Mouse (Mus musculus) liver, adult 2 months (tissue): ENCODE measurements around the gene Gna11. TPM values are rescaled to one million over a fixed set of nuclear protein-coding genes. Genes with fewer than 3 reads are reported as not detected.
A peak's percentile ranks its signal among the peaks of the same experiment; 100 is the strongest.

Source experiments
- DNase-seq: peaks from one replicate; pipeline ENCODE4 v3.0.0-alpha.2; 2011; ENCODE audit warnings: low read depth, low spot score; ENCODE audit errors: extremely low read depth
- H3K27ac ChIP-seq: fragments of 200-500 bp; replicated peaks from 2 replicates; pipeline ENCODE4 v1.5.1; 2012; ENCODE audit warnings: low read depth, mild to moderate bottlenecking, control low read depth, inconsistent platforms, low read length; ENCODE audit not compliant: insufficient read depth
- H3K27me3 ChIP-seq: fragments of 200-500 bp; 2 replicates; pipeline ENCODE4 v1.6.1; 2012; ENCODE audit warnings: mild to moderate bottlenecking, moderate library complexity, low read length, inconsistent platforms; ENCODE audit not compliant: control insufficient read depth, insufficient read depth
- H3K36me3 ChIP-seq: fragments of 200-500 bp; 2 replicates; pipeline ENCODE4 v1.6.1; 2012; ENCODE audit warnings: low read length, inconsistent platforms; ENCODE audit not compliant: control insufficient read depth, insufficient read depth
- H3K4me1 ChIP-seq: fragments of 200-500 bp; 2 replicates; pipeline ENCODE4 v1.6.1; 2011; ENCODE audit warnings: low read length; ENCODE audit not compliant: control insufficient read depth, insufficient read depth
- H3K4me3 ChIP-seq: fragments of 200-500 bp; 2 replicates; pipeline ENCODE4 v1.5.1; 2011; ENCODE audit warnings: low read depth, mild to moderate bottlenecking, control low read depth, low read length, moderate library complexity; ENCODE audit not compliant: insufficient read depth
- H3K79me2 ChIP-seq: fragments of 200-500 bp; 2 replicates; pipeline ENCODE4 v1.6.1; 2012; ENCODE audit warnings: inconsistent platforms, mild to moderate bottlenecking, low read length, moderate library complexity; ENCODE audit not compliant: control insufficient read depth, insufficient read depth
- H3K9ac ChIP-seq: fragments of 200-500 bp; 2 replicates; pipeline ENCODE4 v1.6.1; 2012; ENCODE audit warnings: low read depth, mild to moderate bottlenecking, control low read depth, inconsistent platforms, low read length
- CTCF ChIP-seq: fragments of 200-500 bp; IDR thresholded peaks from 2 replicates; pipeline ENCODE4 v1.5.1; 2011; ENCODE audit warnings: low read depth, low read length, control low read depth
- POLR2A ChIP-seq: fragments of 200-500 bp; IDR thresholded peaks from 2 replicates; pipeline ENCODE4 v1.6.1; 2011; ENCODE audit warnings: low read length, control low read depth; ENCODE audit not compliant: insufficient read depth; ENCODE audit errors: extremely low read depth
- WGBS: fragments of 180-500 bp; shearing (Covaris S2); methylation state at CpG from one replicate; pipeline ENCODE4 v1.1.7; 2018; 5-methylcytosine and 5-hydroxymethylcytosine counted together
- polyA plus RNA-seq: library from polyadenylated mRNA; depleted of rRNA; stranded (reverse); fragments of >200 nt; gene quantifications from 2 replicates; pipeline ENCODE4 v1.2.3, GENCODE M21; 2012
- total RNA-seq: library from RNA; depleted of rRNA; stranded (reverse); fragments of >200 nt; gene quantifications from 2 replicates; pipeline ENCODE4 v1.2.3, GENCODE M21; 2014

Gna11 gene
- total and polyA plus RNA-seq, 2 experiments: 20.7 to 61.6 TPM

GRCm38 (mm10) chr10:81550257-81550656, 5.3 kb upstream of the Gna11 start:
- no peaks in the 10 kb centered on the region for H3K27me3 ChIP-seq
- H3K36me3 ChIP-seq: no peaks in the 10 kb centered on the region
- no peaks in the 10 kb centered on the region for H3K79me2 ChIP-seq
- TF ChIP-seq CTCF (peak; percentile 93), POLR2A (no peak)
- H3K27ac ChIP-seq: no peak overlapping the region
- 10% methylated on average over 7 of the region's 7 CpGs for WGBS
- no peak for DNase-seq
- peaks cover 7% of the 10 kb centered on the region; the same call in 1 of the 2 replicates for H3K4me1 ChIP-seq
- no peak overlapping the region for H3K4me3 ChIP-seq
- no peak overlapping the region for H3K9ac ChIP-seq

GRCm38 (mm10) chr10:81548944-81549343, 4.0 kb upstream of the Gna11 start:
- Histone ChIP-seq H3K27ac (no peak overlapping the region), H3K4me1 (peaks cover 9% of the 10 kb centered on the region), H3K36me3 (no peaks in the 10 kb centered on the region), H3K27me3 (no peaks in the 10 kb centered on the region), H3K79me2 (peaks cover 9% of the 10 kb centered on the region), H3K4me3 (no peak overlapping the region), H3K9ac (no peak overlapping the region)
- TF ChIP-seq CTCF (no peak), POLR2A (no peak)
- WGBS: 85% methylated on average over 5 of the region's 5 CpGs
- DNase-seq: no peak

GRCm38 (mm10) chr10:81546788-81547571, 2.0 kb upstream of the Gna11 start:
- Histone ChIP-seq H3K27ac (no peak overlapping the region), H3K79me2 (peaks cover 29% of the 10 kb centered on the region), H3K4me3 (no peak overlapping the region), H3K27me3 (no peaks in the 10 kb centered on the region), H3K36me3 (no peaks in the 10 kb centered on the region), H3K9ac (no peak overlapping the region), H3K4me1 (peaks cover 28% of the 10 kb centered on the region)
- 96% methylated on average over 13 of the region's 13 CpGs for WGBS
- TF ChIP-seq POLR2A (no peak), CTCF (no peak)
- DNase-seq: no peak

- Histone ChIP-seq H3K4me3 (no peak overlapping the region), H3K79me2 (peaks cover 33% of the 10 kb centered on the region), H3K4me1 (peaks cover 30% of the 10 kb centered on the region), H3K36me3 (no peaks in the 10 kb centered on the region), H3K27me3 (no peaks in the 10 kb centered on the region), H3K27ac (no peak overlapping the region), H3K9ac (no peak overlapping the region)
- DNase-seq: peak; percentile 49
- TF ChIP-seq POLR2A: no peak
- TF ChIP-seq CTCF: no peak
- WGBS: 42% methylated on average over 5 of the region's 5 CpGs
These were observed 1.3 kb upstream of the Gna11 start for GRCm38 (mm10) chr10:81546332-81546731.

- Histone ChIP-seq H3K9ac (peak overlapping the region; percentile 81), H3K4me3 (peak overlapping the region; percentile 72), H3K79me2 (peaks cover 51% of the 10 kb centered on the region), H3K36me3 (no peaks in the 10 kb centered on the region), H3K27me3 (no peaks in the 10 kb centered on the region), H3K4me1 (peaks cover 34% of the 10 kb centered on the region), H3K27ac (peak overlapping the region; percentile 53)
- TF ChIP-seq CTCF (no peak), POLR2A (0 out of 2 replicates have a peak, but pooled peaks have one; percentile 37)
- DNase-seq: no peak
- under 1% methylated on average over 93 of the region's 93 CpGs for WGBS
These were observed 462 bp downstream of the Gna11 start for GRCm38 (mm10) chr10:81544296-81545160.

GRCm38 (mm10) chr10:81543633-81544032, 1.4 kb downstream of the Gna11 start:
- peak overlapping the region; percentile 13; the same call in 1 of the 2 replicates for H3K27ac ChIP-seq
- peak overlapping the region; percentile 81 for H3K9ac ChIP-seq
- TF ChIP-seq POLR2A (no peak), CTCF (no peak)
- 71% methylated on average over 1 of the region's 1 CpGs for WGBS
- H3K4me3 ChIP-seq: peak overlapping the region; percentile 72; the same call in 1 of the 2 replicates
- H3K4me1 ChIP-seq: peaks cover 34% of the 10 kb centered on the region
- H3K36me3 ChIP-seq: no peaks in the 10 kb centered on the region
- peaks cover 60% of the 10 kb centered on the region for H3K79me2 ChIP-seq
- H3K27me3 ChIP-seq: no peaks in the 10 kb centered on the region
- DNase-seq: no peak
